Mouse (Mus musculus): ENCODE data around the gene Tsacc. TPM values are rescaled to one million over a fixed set of nuclear protein-coding genes. Genes with fewer than 3 reads are reported as not detected.
"Not testable (repeated sequence)": the region's sequence is repeated elsewhere in the genome, so short reads cannot be mapped to it uniquely, and the experiment has no call there.

Tsacc gene
- polyA plus RNA-seq, 1 experiment from 2014 or later = 11.4 TPM

- Histone ChIP-seq H3K9ac (no peak overlapping the region), H3K4me1 (no peaks in the 10 kb centered on the region), H3K4me3 (replicated peaks) (no peak overlapping the region), H3K27me3 (no peaks in the 10 kb centered on the region), H3K36me3 (replicated peaks) (no peaks in the 10 kb centered on the region), H3K4me2 (no peak overlapping the region), H3K27ac (no peak overlapping the region), H3K9me3 (no peaks in the 10 kb centered on the region; the same call in 1 of the 2 replicates)
- 87% methylated on average over 2 of the region's 2 CpGs for WGBS
- ATAC-seq (ENCODE audit: low FRiP score) = no peak
Measured at GRCm38 (mm10) chr3:88276121-88276520, 20.7 kb downstream of the Tsacc start.

GRCm38 (mm10) chr3:88274002-88274401 is 22.8 kb downstream of the Tsacc start:
- H3K27ac ChIP-seq = no peak overlapping the region
- no peaks in the 10 kb centered on the region; the same call in 1 of the 2 replicates for H3K9me3 ChIP-seq
- H3K4me3 ChIP-seq (replicated peaks) = no peak overlapping the region
- H3K4me1 ChIP-seq = no peaks in the 10 kb centered on the region
- no peaks in the 10 kb centered on the region for H3K27me3 ChIP-seq
- no peak overlapping the region for H3K4me2 ChIP-seq
- no peaks in the 10 kb centered on the region for H3K36me3 ChIP-seq (replicated peaks)
- 94% methylated on average over 4 of the region's 4 CpGs for whole genome bisulfite sequencing
- H3K9ac ChIP-seq = no peak overlapping the region
- no peak for ATAC-seq (ENCODE audit: low FRiP score)

GRCm38 (mm10) chr3:88271859-88272258 is 24.9 kb downstream of the Tsacc start:
- Histone ChIP-seq H3K9ac (no peak overlapping the region), H3K36me3 (replicated peaks) (no peaks in the 10 kb centered on the region), H3K27me3 (no peaks in the 10 kb centered on the region), H3K4me3 (replicated peaks) (no peak overlapping the region), H3K4me1 (no peaks in the 10 kb centered on the region), H3K9me3 (no peaks in the 10 kb centered on the region; the same call in 1 of the 2 replicates), H3K27ac (no peak overlapping the region), H3K4me2 (no peak overlapping the region)
- no peak for ATAC-seq (ENCODE audit: low FRiP score)
- 94% methylated on average over 3 of the region's 3 CpGs for WGBS

- not testable (repeated sequence) for H3K36me3 ChIP-seq (replicated peaks); H3K4me3 ChIP-seq (replicated peaks); H3K9me3 ChIP-seq; ATAC-seq (ENCODE audit: low FRiP score); H3K9ac ChIP-seq; H3K4me2 ChIP-seq; H3K27ac ChIP-seq; H3K4me1 ChIP-seq; H3K27me3 ChIP-seq
- WGBS = 89% methylated on average over 2 of the region's 2 CpGs
Measured at GRCm38 (mm10) chr3:88271298-88271697, 25.5 kb downstream of the Tsacc start.

GRCm38 (mm10) chr3:88268991-88269390 is 27.8 kb downstream of the Tsacc start:
- Histone ChIP-seq H3K9me3 (no peaks in the 10 kb centered on the region; the same call in 1 of the 2 replicates), H3K27me3 (no peaks in the 10 kb centered on the region), H3K4me1 (no peaks in the 10 kb centered on the region), H3K4me3 (replicated peaks) (no peak overlapping the region), H3K4me2 (no peak overlapping the region), H3K27ac (no peak overlapping the region), H3K9ac (no peak overlapping the region), H3K36me3 (replicated peaks) (no peaks in the 10 kb centered on the region)
- no peak for ATAC-seq (ENCODE audit: low FRiP score)
- 91% methylated on average over 5 of the region's 5 CpGs for WGBS

GRCm38 (mm10) chr3:88268014-88268413 is 28.8 kb downstream of the Tsacc start:
- not testable (repeated sequence) for ATAC-seq (ENCODE audit: low FRiP score); H3K9ac ChIP-seq; H3K4me3 ChIP-seq (replicated peaks); H3K9me3 ChIP-seq; H3K4me2 ChIP-seq; H3K27me3 ChIP-seq; H3K36me3 ChIP-seq (replicated peaks); H3K27ac ChIP-seq; H3K4me1 ChIP-seq
- 89% methylated on average over 6 of the region's 6 CpGs for WGBS

GRCm38 (mm10) chr3:88262346-88262745 is 34.5 kb downstream of the Tsacc start:
- H3K4me3 ChIP-seq (replicated peaks) = no peak overlapping the region
- no peaks in the 10 kb centered on the region for H3K36me3 ChIP-seq (replicated peaks)
- ATAC-seq (ENCODE audit: low FRiP score) = no peak
- no peaks in the 10 kb centered on the region for H3K4me1 ChIP-seq
- no peak overlapping the region for H3K4me2 ChIP-seq
- no peaks in the 10 kb centered on the region; the same call in 1 of the 2 replicates for H3K27me3 ChIP-seq
- WGBS = 80% methylated on average over 3 of the region's 3 CpGs
- no peak overlapping the region for H3K27ac ChIP-seq
- no peak overlapping the region for H3K9ac ChIP-seq
- no peaks in the 10 kb centered on the region for H3K9me3 ChIP-seq

GRCm38 (mm10) chr3:88256382-88256781 is 40.4 kb downstream of the Tsacc start:
- WGBS = 83% methylated on average over 7 of the region's 7 CpGs
- peaks cover 49% of the 10 kb centered on the region for H3K27me3 ChIP-seq

GRCm38 (mm10) chr3:88255950-88256349 is 40.8 kb downstream of the Tsacc start:
- no peaks in the 10 kb centered on the region for H3K36me3 ChIP-seq (replicated peaks)
- peaks cover 6% of the 10 kb centered on the region for H3K4me1 ChIP-seq
- WGBS = 82% methylated on average over 6 of the region's 6 CpGs
- no peak overlapping the region for H3K27ac ChIP-seq
- peaks cover 49% of the 10 kb centered on the region for H3K27me3 ChIP-seq
- H3K4me2 ChIP-seq = no peak overlapping the region
- ATAC-seq (ENCODE audit: low FRiP score) = no peak
- H3K9ac ChIP-seq = no peak overlapping the region
- H3K9me3 ChIP-seq = no peaks in the 10 kb centered on the region
- no peak overlapping the region for H3K4me3 ChIP-seq (replicated peaks)

More at GRCm38 (mm10) chr3:88256382-88256781, 40.4 kb downstream of the Tsacc start:
- Histone ChIP-seq H3K4me1 (peaks cover 6% of the 10 kb centered on the region), H3K36me3 (replicated peaks) (no peaks in the 10 kb centered on the region), H3K9ac (no peak overlapping the region), H3K4me3 (replicated peaks) (no peak overlapping the region), H3K4me2 (no peak overlapping the region), H3K9me3 (no peaks in the 10 kb centered on the region), H3K27ac (no peak overlapping the region)
- ATAC-seq (ENCODE audit: low FRiP score) = no peak

- Histone ChIP-seq H3K4me1 (peaks cover 6% of the 10 kb centered on the region), H3K9me3 (no peaks in the 10 kb centered on the region), H3K36me3 (replicated peaks) (no peaks in the 10 kb centered on the region), H3K27ac (no peak within 1 kb of the TSS), H3K9ac (peak within 1 kb of the TSS; percentile 44), H3K4me2 (peak within 1 kb of the TSS; percentile 64), H3K4me3 (replicated peaks) (peak within 1 kb of the TSS; percentile 36), H3K27me3 (peaks cover 49% of the 10 kb centered on the region)
- no peak for ATAC-seq (ENCODE audit: low FRiP score)
- WGBS = 3% methylated on average over 34 of the region's 34 CpGs
Measured at GRCm38 (mm10) chr3:88254268-88254926, 42.4 kb downstream of the Tsacc start, which contains the start of gene Rhbg. TSS of gene Rhbg (minus strand) at chr3:88254709.

GRCm38 (mm10) chr3:88252739-88253138 is 44.1 kb downstream of the Tsacc start:
- Histone ChIP-seq H3K9me3 (no peaks in the 10 kb centered on the region), H3K9ac (no peak overlapping the region), H3K4me3 (replicated peaks) (no peak overlapping the region), H3K27me3 (peaks cover 59% of the 10 kb centered on the region), H3K36me3 (replicated peaks) (no peaks in the 10 kb centered on the region), H3K27ac (no peak overlapping the region), H3K4me1 (peaks cover 13% of the 10 kb centered on the region), H3K4me2 (no peak overlapping the region)
- 79% methylated on average over 6 of the region's 6 CpGs for WGBS
- no peak for ATAC-seq (ENCODE audit: low FRiP score)

- no peaks in the 10 kb centered on the region for H3K9me3 ChIP-seq
Measured at GRCm38 (mm10) chr3:88248406-88248805, 48.4 kb downstream of the Tsacc start.

GRCm38 (mm10) chr3:88247666-88248065 is 49.1 kb downstream of the Tsacc start:
- Histone ChIP-seq H3K4me3 (replicated peaks) (no peak overlapping the region), H3K9ac (no peak overlapping the region), H3K9me3 (no peaks in the 10 kb centered on the region), H3K27ac (no peak overlapping the region), H3K4me2 (no peak overlapping the region), H3K4me1 (peaks cover 21% of the 10 kb centered on the region), H3K27me3 (peaks cover 62% of the 10 kb centered on the region), H3K36me3 (replicated peaks) (no peaks in the 10 kb centered on the region)
- 82% methylated on average over 9 of the region's 9 CpGs for WGBS
- ATAC-seq (ENCODE audit: low FRiP score) = no peak

More at GRCm38 (mm10) chr3:88248406-88248805, 48.4 kb downstream of the Tsacc start:
- Histone ChIP-seq H3K27ac (no peak overlapping the region), H3K4me3 (replicated peaks) (no peak overlapping the region), H3K4me2 (no peak overlapping the region), H3K9ac (no peak overlapping the region), H3K4me1 (peaks cover 14% of the 10 kb centered on the region), H3K27me3 (peaks cover 62% of the 10 kb centered on the region), H3K36me3 (replicated peaks) (no peaks in the 10 kb centered on the region)
- no peak for ATAC-seq (ENCODE audit: low FRiP score)
- WGBS = 61% methylated on average over 11 of the region's 11 CpGs

Data from forebrain, embryonic 12.5 days (tissue).